Mouse (Mus musculus) thymus, adult 2 months (tissue): ENCODE measurements around the gene Clip4.

Experiments used
- CTCF ChIP-seq: fragments of 200-500 bp; IDR thresholded peaks from 2 replicates; pipeline ENCODE4 v1.5.1; 2012; ENCODE audit warnings: mild to moderate bottlenecking, control low read depth, low read length, moderate library complexity, borderline replicate concordance; ENCODE audit not compliant: control insufficient read depth, poor library complexity, insufficient read depth; ENCODE audit errors: extremely low read depth
- POLR2A ChIP-seq: fragments of 200-500 bp; IDR thresholded peaks from 2 replicates; pipeline ENCODE4 v1.6.1; 2012; ENCODE audit warnings: mild to moderate bottlenecking, low read length, control low read depth, moderate library complexity; ENCODE audit not compliant: control insufficient read depth, poor library complexity, insufficient read depth; ENCODE audit errors: extremely low read depth

GRCm38 (mm10) chr17:71736442-71736841 is 31.8 kb upstream of the Clip4 start:
- TF ChIP-seq CTCF (no peak), POLR2A (no peak)
